Mouse (Mus musculus) embryo, embryonic 10 days (tissue): ENCODE data around the gene Wwc2.

Experiments
- DNase-seq: peaks from one replicate; pipeline ENCODE4 v3.0.0-alpha.2; 2015; ENCODE audit warnings: low spot score

Gene Wwc2

DNA sequence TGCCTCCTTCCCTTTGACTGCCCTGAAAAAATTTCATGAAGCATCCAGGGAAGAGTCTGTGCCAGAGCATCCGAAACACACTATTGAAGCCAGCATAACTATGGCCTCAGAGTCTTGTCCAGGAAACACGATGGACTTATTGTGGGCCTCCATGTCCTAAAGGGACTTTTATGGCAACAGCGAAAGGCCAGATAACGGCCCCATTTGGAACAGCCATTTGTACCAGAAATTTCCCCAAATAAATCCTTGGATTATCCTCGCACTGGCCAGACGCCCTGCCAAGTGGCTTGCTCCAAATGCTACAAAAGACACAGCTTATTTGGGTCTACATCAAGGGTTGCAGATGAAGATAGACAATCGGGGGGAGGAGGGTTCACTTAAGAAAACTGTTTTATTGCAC lies 206.3 kb downstream of the Wwc2 start:
- no peak for DNase-seq

DNA sequence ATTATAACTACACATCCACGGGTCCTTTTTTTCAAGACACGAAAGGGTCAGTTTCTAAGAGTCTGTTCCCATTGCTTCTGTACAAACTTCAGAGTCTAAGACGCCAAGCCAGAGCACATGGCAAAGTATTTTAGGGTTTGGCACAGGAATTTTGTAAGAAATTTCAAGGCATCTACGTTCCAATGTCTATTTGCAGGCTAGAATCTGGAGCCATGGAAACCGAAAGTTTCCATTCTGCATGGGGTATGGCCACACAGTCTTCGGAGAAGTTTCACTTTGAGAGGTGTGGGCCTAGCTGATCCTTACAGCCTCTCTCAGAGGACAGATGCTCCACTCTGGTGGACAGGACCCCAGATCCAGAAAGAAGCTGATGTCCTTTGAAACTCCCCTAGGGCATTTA lies 206.8 kb downstream of the Wwc2 start:
- DNase-seq = no peak

DNA sequence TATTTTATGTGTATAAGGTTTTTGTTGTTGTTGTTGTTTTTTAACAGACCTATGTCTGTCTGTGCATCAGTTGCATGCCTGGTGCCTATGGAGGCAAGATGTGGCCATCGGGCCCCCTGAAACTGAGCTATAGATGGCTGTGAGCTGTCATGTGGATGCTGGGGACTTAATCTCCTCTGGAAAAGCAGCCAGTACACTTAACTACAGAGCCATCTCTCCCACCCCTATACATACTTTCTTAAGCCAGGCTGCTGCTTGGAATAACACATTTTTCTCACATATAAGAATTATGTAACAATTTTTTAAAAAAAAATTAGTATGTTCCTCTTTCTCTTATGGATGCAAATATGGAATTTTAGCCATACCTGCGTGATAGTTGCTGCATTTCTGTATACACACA lies 207.2 kb downstream of the Wwc2 start:
- no peak for DNase-seq

DNA sequence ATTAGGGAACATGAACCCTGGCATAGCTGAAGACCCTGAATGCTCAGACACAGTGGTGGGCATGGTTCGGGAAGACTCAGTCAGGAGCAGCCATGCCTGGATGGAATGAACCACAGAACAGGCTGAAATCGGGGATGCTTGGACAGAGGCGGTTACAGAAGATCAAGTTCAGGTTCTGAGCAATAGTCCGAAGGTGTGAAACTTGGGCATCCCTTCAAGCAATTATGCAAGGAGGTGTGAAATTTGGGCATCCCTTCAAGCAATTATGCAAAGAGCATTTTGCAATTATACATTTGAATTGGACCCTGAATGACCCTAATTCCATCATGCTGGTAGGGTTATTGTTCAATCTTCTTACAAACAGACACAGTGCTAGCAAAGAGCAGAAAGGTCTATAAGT lies 208.8 kb downstream of the Wwc2 start:
- DNase-seq = no peak

DNA sequence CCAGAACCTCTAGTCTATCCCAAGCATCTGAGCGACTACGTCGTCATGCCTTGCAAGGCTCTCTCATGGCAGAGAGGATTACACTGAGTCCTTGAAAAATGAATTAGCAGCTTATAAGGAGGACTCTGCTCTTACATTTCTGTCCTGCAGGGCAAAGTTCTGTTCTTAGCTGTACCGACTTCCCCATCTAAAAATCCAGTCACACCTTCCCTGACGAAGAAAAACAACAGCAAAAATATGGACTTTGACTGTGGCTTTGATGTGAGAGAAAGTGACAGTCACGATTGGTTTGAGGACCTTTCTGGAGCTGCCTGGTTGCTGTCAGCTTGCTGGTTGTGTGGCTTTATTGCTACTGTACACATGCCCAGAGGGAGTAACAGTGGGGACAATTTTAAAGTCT lies 211.1 kb downstream of the Wwc2 start:
- DNase-seq = no peak

DNA sequence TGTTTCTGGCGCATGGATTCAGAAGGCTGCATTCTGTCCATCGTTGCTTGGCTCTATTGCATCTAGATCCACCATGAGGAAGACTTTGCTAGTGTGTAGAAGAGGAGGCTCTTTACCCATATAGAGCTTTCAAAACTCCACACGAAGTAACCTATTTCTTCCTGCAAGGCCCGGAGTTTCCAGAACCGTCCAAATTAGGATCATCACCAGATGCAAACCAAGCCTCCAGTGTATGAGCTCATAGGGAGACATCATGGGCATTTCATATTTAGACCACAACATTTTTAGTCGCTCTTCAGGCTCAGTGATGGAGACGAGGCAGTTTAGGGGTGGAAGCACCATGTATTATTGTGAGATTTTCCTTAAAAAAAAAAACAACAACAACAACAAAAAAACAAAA lies 213.3 kb downstream of the Wwc2 start:
- no peak for DNase-seq
